Mouse (Mus musculus) retina, embryonic 14.5 days (tissue): Measurements from ENCODE around the gene Zfp709.
"Not testable (repeated sequence)": the region's sequence is repeated elsewhere in the genome, so short reads cannot be mapped to it uniquely, and the experiment has no call there.

Source experiments
- DNase-seq: peaks from one replicate; pipeline ENCODE4 v3.0.0-alpha.2; 2015; ENCODE audit warnings: low spot score

Gene Zfp709

GRCm38 (mm10) chr8:71881618-71882274 lies at the start of gene Zfp709:
Gene Zfp709 (plus strand): TSS chr8:71882019.
- DNase-seq, result peak; percentile 61

GRCm38 (mm10) chr8:71838207-71838606 lies 43.6 kb upstream of the Zfp709 start:
- not testable (repeated sequence) for DNase-seq

- DNase-seq, result not testable (repeated sequence)
These were observed 40.5 kb upstream of the Zfp709 start for GRCm38 (mm10) chr8:71841201-71841817.

- DNase-seq, result not testable (repeated sequence)
These were observed 39.3 kb upstream of the Zfp709 start for GRCm38 (mm10) chr8:71842476-71842875.

- not testable (repeated sequence) for DNase-seq
These were observed 37.4 kb upstream of the Zfp709 start for GRCm38 (mm10) chr8:71844453-71844852.

GRCm38 (mm10) chr8:71845993-71846483 lies 35.8 kb upstream of the Zfp709 start:
- DNase-seq, result not testable (repeated sequence)

GRCm38 (mm10) chr8:71846745-71847144 lies 35.1 kb upstream of the Zfp709 start:
- not testable (repeated sequence) for DNase-seq

- not testable (repeated sequence) for DNase-seq
These were observed 30.8 kb upstream of the Zfp709 start for GRCm38 (mm10) chr8:71851014-71851413.

- DNase-seq, result not testable (repeated sequence)
These were observed 28.5 kb upstream of the Zfp709 start for GRCm38 (mm10) chr8:71853360-71853759.

GRCm38 (mm10) chr8:71856630-71857328 lies 25.0 kb upstream of the Zfp709 start:
- not testable (repeated sequence) for DNase-seq

- DNase-seq, result not testable (repeated sequence)
These were observed 24.5 kb upstream of the Zfp709 start for GRCm38 (mm10) chr8:71857364-71857763.

GRCm38 (mm10) chr8:71861551-71861950 lies 20.3 kb upstream of the Zfp709 start:
- not testable (repeated sequence) for DNase-seq

- peak; percentile 70 for DNase-seq
These were observed 19.8 kb upstream of the Zfp709 start for GRCm38 (mm10) chr8:71862038-71862437.

- DNase-seq, result not testable (repeated sequence)
These were observed 18.8 kb downstream of the Zfp709 start for GRCm38 (mm10) chr8:71900666-71901065.

- not testable (repeated sequence) for DNase-seq
These were observed 21.3 kb downstream of the Zfp709 start for GRCm38 (mm10) chr8:71903084-71903483.

- DNase-seq, result no peak
These were observed 25.0 kb downstream of the Zfp709 start for GRCm38 (mm10) chr8:71906809-71907208.

- DNase-seq, result no peak
These were observed 26.0 kb downstream of the Zfp709 start for GRCm38 (mm10) chr8:71907798-71908257.

GRCm38 (mm10) chr8:71908309-71909261 lies 26.8 kb downstream of the Zfp709 start, which contains the start of the genes Zfp882 and Zfp617:
Gene Zfp882 (plus strand): TSS chr8:71908608.
Gene Zfp617 (plus strand): TSS chr8:71908635.
- DNase-seq, result peak; percentile 92

GRCm38 (mm10) chr8:71912286-71912685 lies 30.5 kb downstream of the Zfp709 start:
- no peak for DNase-seq

- peak; percentile 96 for DNase-seq
These were observed 41.0 kb downstream of the Zfp709 start for GRCm38 (mm10) chr8:71922567-71923401.
